Mouse (Mus musculus): ENCODE measurements around the gene Gm436.

The Gm436 gene

GRCm38 (mm10) chr4:144686268-144686667 is at the start of gene Gm436:
Gm436 (minus strand) TSS chr4:144686368.
- POLR2A ChIA-PET, result no interaction called here
- CTCF ChIA-PET, result no interaction called here

- CTCF ChIA-PET, result no interaction called here
- POLR2A ChIA-PET, result no interaction called here
Observed at GRCm38 (mm10) chr4:144721304-144721703, 35.1 kb upstream of the Gm436 start, which contains the start of gene Gm13178. Gm13178 (minus strand) TSS chr4:144721404.

- POLR2A ChIA-PET, result no interaction called here
- CTCF ChIA-PET, result no interaction called here
Observed at GRCm38 (mm10) chr4:144719691-144720090, 33.5 kb upstream of the Gm436 start.

- CTCF ChIA-PET, result no interaction called here
- POLR2A ChIA-PET, result no interaction called here
Observed at GRCm38 (mm10) chr4:144718288-144718687, 32.1 kb upstream of the Gm436 start.

- CTCF ChIA-PET, result no interaction called here
- POLR2A ChIA-PET, result no interaction called here
Observed at GRCm38 (mm10) chr4:144638263-144638662, 47.9 kb downstream of the Gm436 start.
